Mouse (Mus musculus) bone marrow, adult 2 months (tissue): ENCODE measurements at regions not wholly inside any gene's neighbourhood (a gene's known extent, or its start where the extent isn't known, plus 50 kb on each side); places are given as distances from the start of the nearest gene placed in this dataset.

Experiments used
- H3K27ac ChIP-seq: fragments of 200-500 bp; 2 replicates; pipeline ENCODE4 v1.5.1; 2012; ENCODE audit warnings: low read depth, mild to moderate bottlenecking, control low read depth, inconsistent platforms, low read length; ENCODE audit not compliant: control insufficient read depth, poor library complexity, insufficient read depth
- H3K4me1 ChIP-seq: fragments of 200-500 bp; 2 replicates; pipeline ENCODE4 v1.6.1; 2011; ENCODE audit warnings: low read length; ENCODE audit not compliant: control insufficient read depth, insufficient read depth
- H3K4me3 ChIP-seq: fragments of 200-500 bp; replicated peaks from 2 replicates; pipeline ENCODE3; 2011; ENCODE audit warnings: mild to moderate bottlenecking, low read depth, low read length, control low read depth; ENCODE audit not compliant: control insufficient read depth
- CTCF ChIP-seq: fragments of 200-500 bp; IDR thresholded peaks from 2 replicates; pipeline ENCODE4 v1.5.1; 2011; ENCODE audit warnings: low read length, control low read depth; ENCODE audit not compliant: control insufficient read depth, insufficient read depth
- POLR2A ChIP-seq: fragments of 200-500 bp; IDR thresholded peaks from 2 replicates; pipeline ENCODE4 v1.6.1; 2011; ENCODE audit warnings: low read depth, mild to moderate bottlenecking, control low read depth, low read length, borderline replicate concordance; ENCODE audit not compliant: control insufficient read depth
- WGBS: fragments of 180-500 bp; shearing (Covaris S2); methylation state at CpG from one replicate; pipeline ENCODE4 v1.1.7; 2018; 5-methylcytosine and 5-hydroxymethylcytosine counted together

- WGBS, result 87% methylated on average over 8 of the region's 8 CpGs
- Histone ChIP-seq H3K4me1 (no peaks in the 10 kb centered on the region), H3K4me3 (no peak overlapping the region), H3K27ac (no peak overlapping the region)
- TF ChIP-seq CTCF, result no peak
- TF ChIP-seq POLR2A, result no peak
Observed at GRCm38 (mm10) chr2:144123395-144124034, 90.7 kb downstream of the Banf2 start.

DNA sequence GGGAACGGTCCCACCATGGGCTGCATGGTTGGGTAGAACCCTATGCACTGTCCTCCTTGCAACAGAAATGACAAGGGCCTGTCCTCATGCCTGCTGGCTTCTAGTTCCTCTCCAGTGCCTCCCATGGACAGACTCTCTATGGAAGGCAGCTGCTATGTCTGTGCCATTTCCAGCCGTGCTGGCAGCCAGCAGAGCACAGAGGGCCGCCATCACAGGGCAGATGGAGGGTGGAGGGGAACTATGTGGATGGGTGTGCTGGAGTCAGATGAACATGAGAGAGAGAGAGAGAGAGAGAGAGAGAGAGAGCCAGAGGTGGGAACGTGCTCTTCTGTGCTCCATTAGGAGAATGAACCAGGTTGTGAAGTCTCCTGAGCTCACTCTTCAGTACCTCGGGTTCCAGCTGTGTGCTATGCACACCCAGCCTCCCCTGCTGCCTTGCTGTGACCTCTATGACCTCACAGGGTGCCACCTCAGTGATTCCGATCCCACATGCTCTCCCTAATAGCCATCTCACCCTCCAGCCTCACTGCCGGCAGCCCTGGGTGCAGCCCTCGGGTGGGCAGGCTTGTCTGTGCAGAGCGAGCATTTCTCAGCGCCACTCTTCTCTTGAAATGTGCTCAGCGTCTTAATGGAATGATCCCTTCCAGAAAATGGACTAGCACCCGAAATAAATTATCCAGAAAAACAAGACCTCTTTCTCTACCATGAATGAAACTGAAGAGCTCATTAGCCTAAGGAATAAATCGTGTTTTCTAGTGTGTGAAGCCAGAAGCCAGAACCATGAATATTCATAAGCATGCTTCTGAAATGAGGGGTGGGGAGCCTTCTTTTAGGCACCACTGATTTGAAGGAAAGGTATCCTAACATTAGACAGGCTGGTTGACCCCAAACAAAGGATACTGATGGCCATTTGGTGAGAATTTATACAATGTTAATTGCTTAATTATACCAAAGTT lies 94.5 kb downstream of the Banf2 start:
- H3K4me1 ChIP-seq, result no peaks in the 10 kb centered on the region
- TF ChIP-seq CTCF (no peak), POLR2A (no peak)
- WGBS, result 85% methylated on average over 13 of the region's 13 CpGs

DNA sequence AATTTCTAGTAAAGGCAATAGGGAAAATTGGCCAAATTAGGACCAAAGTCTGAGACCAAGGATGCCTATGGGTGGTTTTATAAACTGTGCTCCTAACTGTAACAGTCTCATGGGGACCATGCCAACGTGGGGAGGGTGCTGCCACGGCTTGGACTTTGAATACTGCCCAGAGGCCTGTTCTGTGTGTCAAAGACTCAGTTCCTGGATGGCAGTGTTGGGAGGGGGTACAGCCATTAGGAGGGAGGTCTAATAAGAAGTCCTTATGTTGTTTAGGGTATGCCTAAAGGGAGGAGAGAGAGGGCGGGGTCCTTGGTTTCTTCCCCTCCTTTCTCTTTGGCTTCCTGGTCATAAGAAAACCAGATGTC lies 95.2 kb downstream of the Banf2 start:
- Histone ChIP-seq H3K4me3 (no peak overlapping the region), H3K4me1 (no peaks in the 10 kb centered on the region), H3K27ac (no peak overlapping the region)
- TF ChIP-seq POLR2A (no peak), CTCF (no peak)
- 79% methylated on average over 3 of the region's 3 CpGs for whole genome bisulfite sequencing

More for the DNA sequence above, 94.5 kb downstream of the Banf2 start:
- Histone ChIP-seq H3K27ac (no peak overlapping the region), H3K4me3 (no peak overlapping the region)

GRCm38 (mm10) chr2:144128527-144128926 lies 95.7 kb downstream of the Banf2 start:
- TF ChIP-seq POLR2A (no peak), CTCF (no peak)
- Histone ChIP-seq H3K4me3 (no peak overlapping the region), H3K27ac (no peak overlapping the region), H3K4me1 (no peaks in the 10 kb centered on the region)
- WGBS, result 64% methylated on average over 4 of the region's 4 CpGs

- Histone ChIP-seq H3K27ac (no peak overlapping the region), H3K4me1 (no peaks in the 10 kb centered on the region), H3K4me3 (no peak overlapping the region)
- WGBS, result 81% methylated on average over 14 of the region's 14 CpGs
- TF ChIP-seq POLR2A (no peak), CTCF (no peak)
Observed at GRCm38 (mm10) chr2:144133806-144134574, 101.1 kb downstream of the Banf2 start.

- H3K4me1 ChIP-seq, result no peaks in the 10 kb centered on the region
- TF ChIP-seq CTCF, result no peak
- no peak for TF ChIP-seq POLR2A
- H3K4me3 ChIP-seq, result no peak overlapping the region
- no peak overlapping the region for H3K27ac ChIP-seq
- WGBS, result 89% methylated on average over 9 of the region's 9 CpGs
Observed at GRCm38 (mm10) chr2:144134575-144134958, 101.7 kb downstream of the Banf2 start.

- no peak overlapping the region for H3K4me3 ChIP-seq
- no peak overlapping the region for H3K27ac ChIP-seq
- TF ChIP-seq CTCF, result no peak
- TF ChIP-seq POLR2A, result no peak
- no peaks in the 10 kb centered on the region for H3K4me1 ChIP-seq
- 79% methylated on average over 1 of the region's 1 CpGs for WGBS
Observed at GRCm38 (mm10) chr2:144135586-144135985, 102.7 kb downstream of the Banf2 start.
